In the genomic region with DNA sequence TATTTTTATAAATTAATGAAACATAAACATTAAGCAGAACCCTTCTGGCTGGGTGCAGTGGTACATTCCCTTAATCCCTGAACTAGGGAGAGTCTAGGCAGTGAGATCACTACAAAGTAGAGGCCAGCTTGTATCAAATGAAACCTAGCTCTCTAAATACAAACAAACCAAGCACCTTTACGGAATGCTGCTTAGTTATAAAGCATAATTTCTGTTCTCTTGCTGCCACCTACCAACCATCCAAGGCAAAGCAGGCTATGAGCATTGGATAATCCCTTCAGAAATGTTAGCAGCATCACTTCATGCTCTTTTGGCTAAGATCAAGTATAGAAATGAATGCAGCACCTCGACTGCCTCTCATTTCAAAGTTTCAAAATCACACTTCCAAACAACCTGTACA, we compare ENCODE assay signal across 9 mouse cellular contexts. TPM values are rescaled to one million over a fixed set of nuclear protein-coding genes. Genes with fewer than 3 reads are reported as not detected.
DNase-seq lines count a peak whose midpoint lies in the region; ATAC-seq and TF ChIP-seq lines count a peak whose summit lies in the region.
"Had no signal": no experiment of that assay in that cellular context is flagged by ENCODE, and none has a peak within 500 bp of the region (broad histone marks: within the 10 kb centered on the region; RNA-seq: fewer than 3 reads in every experiment).

No protein-coding gene starts in this region.

- H3K27ac ChIP-seq in thymus, adult 2 months (ENCODE audit: control insufficient read depth, insufficient read depth, low read length) = no peak overlapping the region
- no peak overlapping the region for H3K27ac ChIP-seq in forebrain, embryonic 12.5 days
- H3K27ac ChIP-seq: limb, embryonic 12.5 days had no signal

- peak; percentile 3 for DNase-seq in thymus, adult 2 months
- no peak for DNase-seq in thymus, postnatal 4 days
- DNase-seq in brain, adult 2 months (ENCODE audit: low read depth, low spot score) = peak; percentile 80
- peak; percentile 76 for DNase-seq in kidney, adult 9 months
- DNase-seq in lung, postnatal 36 days = peak; percentile 73
- peak; percentile 6 for DNase-seq in splenic B cell, adult 2 months (ENCODE audit: low read depth, low spot score)
- DNase-seq in spleen, postnatal 14 days (ENCODE audit: low spot score in 2 of 2) = no peak

- TF ChIP-seq CTCF in thymus, adult 2 months (IDR thresholded peaks at IDR 0.05; ENCODE audit: borderline replicate concordance, control insufficient read depth, extremely low read depth, insufficient read depth, low read length, poor library complexity) = no peak

- ATAC-seq in forebrain, embryonic 12.5 days (ENCODE audit: low FRiP score) = peak; percentile 65; the same call in 1 of the 2 replicates

- H3K9me3 ChIP-seq in forebrain, embryonic 12.5 days = no peaks in the 10 kb centered on the region
- H3K9me3 ChIP-seq: limb, embryonic 12.5 days had no signal

- H3K9ac ChIP-seq in forebrain, embryonic 12.5 days = no peak overlapping the region
- H3K9ac ChIP-seq: limb, embryonic 12.5 days had no signal

- no peak for TF ChIP-seq POLR2A in thymus, adult 2 months (IDR thresholded peaks at IDR 0.05; ENCODE audit: control insufficient read depth, extremely low read depth, insufficient read depth, low read length, poor library complexity)

- H3K27me3 ChIP-seq in thymus, adult 2 months (ENCODE audit: control insufficient read depth, insufficient read depth, low read length) = no peaks in the 10 kb centered on the region
- no peaks in the 10 kb centered on the region for H3K27me3 ChIP-seq in forebrain, embryonic 12.5 days
- H3K27me3 ChIP-seq in splenic B cell, adult 2 months (ENCODE audit: control insufficient read depth, insufficient read depth, low read length, poor library complexity, severe bottlenecking) = no peaks in the 10 kb centered on the region
- H3K27me3 ChIP-seq: limb, embryonic 12.5 days had no signal

- H3K4me2 ChIP-seq in forebrain, embryonic 12.5 days = no peak overlapping the region
- H3K4me2 ChIP-seq: limb, embryonic 12.5 days had no signal

- no peaks in the 10 kb centered on the region for H3K36me3 ChIP-seq in thymus, adult 2 months (ENCODE audit: control insufficient read depth, insufficient read depth, low read length)
- H3K36me3 ChIP-seq in forebrain, embryonic 12.5 days (replicated peaks) = no peaks in the 10 kb centered on the region
- H3K36me3 ChIP-seq in splenic B cell, adult 2 months (ENCODE audit: control insufficient read depth, insufficient read depth, low read length, poor library complexity, severe bottlenecking) = no peaks in the 10 kb centered on the region
- H3K36me3 ChIP-seq: limb, embryonic 12.5 days had no signal

- WGBS in thymus, adult 2 months = 38% methylated on average over 2 of the region's 2 CpGs
- WGBS in forebrain, embryonic 12.5 days = 39% methylated on average over 2 of the region's 2 CpGs

- no peak overlapping the region for H3K4me3 ChIP-seq in thymus, adult 2 months (ENCODE audit: control insufficient read depth, insufficient read depth, low read length)
- H3K4me3 ChIP-seq in forebrain, embryonic 12.5 days (replicated peaks) = no peak overlapping the region
- H3K4me3 ChIP-seq: limb, embryonic 12.5 days had no signal

- H3K4me1 ChIP-seq in thymus, adult 2 months (replicated peaks; ENCODE audit: control insufficient read depth, insufficient read depth, low read length) = no peaks in the 10 kb centered on the region
- H3K4me1 ChIP-seq in forebrain, embryonic 12.5 days = no peaks in the 10 kb centered on the region
- H3K4me1 ChIP-seq: limb, embryonic 12.5 days had no signal

RNA-seq across cellular contexts. Expression of a gene that starts 7.7 kb away (rescaled TPM):
- polyA plus RNA-seq in thymus, adult 2 months (2012; rRNA removed) = 2.1 and 2.9 TPM in 2 replicates
- 6.2 and 9.4 TPM in 2 replicates for polyA plus RNA-seq in forebrain, embryonic 12.5 days (2016; fragmentation: Nextera tagmentation; extraction: Ambion mirVana)

Comparison
In these comparisons a context has a peak if more than half of its experiments do, and no peak if none do; other contexts are left out.
1. DNase-seq: peak in thymus, adult 2 months (single experiment), brain, adult 2 months (single experiment), kidney, adult 9 months (single experiment), lung, postnatal 36 days (single experiment) and splenic B cell, adult 2 months (single experiment); none in thymus, postnatal 4 days (single experiment) and spleen, postnatal 14 days (0 of 2).